Comparison of ENCODE assay signal across 8 mouse cellular contexts in genomic region chr1:133689897-133690296, GRCm38 (mm10). TPM values are rescaled to one million over a fixed set of nuclear protein-coding genes. Genes with fewer than 3 reads are reported as not detected.
DNase-seq lines count a peak whose midpoint lies in the region; ATAC-seq lines count a peak whose summit lies in the region.

Gene Lax1, minus strand, starts transcription at chr1:133690108.

- DNase-seq in 416B (ENCODE audit: low read depth), result peak; percentile 79
- DNase-seq in spleen, adult 18-20 months, result peak; percentile 63 to 77
- DNase-seq in cerebellum, adult 18-20 months, result no peak
- DNase-seq in c-Kit-positive CD71-positive TER-119-positive erythroid progenitor cells, embryonic 14.5 days (ENCODE audit: low spot score), result no peak
- DNase-seq in ovary, adult 18-20 months (ENCODE audit: low spot score), result no peak
- no peak for DNase-seq in cerebellum, adult 11-12 months

- peak; percentile 90 for ATAC-seq in CD4-positive, CD25-positive, alpha-beta regulatory T cell, adult 4 months
- peak; percentile 95 for ATAC-seq in inflammation-experienced regulatory T-cells, adult 6 months

RNA-seq across cellular contexts. Expression of gene Lax1, which starts in this region (rescaled TPM):
- 100 to 1,000 TPM; 101 to 145 TPM for polyA plus RNA-seq in CD4-positive, CD25-positive, alpha-beta regulatory T cell, adult 4 months (2017; shearing (Covaris generic))
- 100 to 1,000 TPM; 141 to 216 (median 148) TPM for polyA plus RNA-seq in inflammation-experienced regulatory T-cells, adult 6 months (2017; shearing (Covaris generic))

Comparison
In these comparisons a context has a peak if more than half of its experiments do, and no peak if none do; other contexts are left out.
1. DNase-seq: peak in 416B (single experiment) and spleen, adult 18-20 months (2 of 2); none in cerebellum, adult 18-20 months (0 of 2), c-Kit-positive CD71-positive TER-119-positive erythroid progenitor cells, embryonic 14.5 days (single experiment), ovary, adult 18-20 months (single experiment) and cerebellum, adult 11-12 months (single experiment).